Mouse (Mus musculus): ENCODE data around the gene Mark2.
"Not testable (repeated sequence)": the region's sequence is repeated elsewhere in the genome, so short reads cannot be mapped to it uniquely, and the experiment has no call there.

Mark2 gene

GRCm38 (mm10) chr19:7341512-7342397 is at the start of gene Mark2:
Mark2 (minus strand) TSS chr19:7341860.
- in situ Hi-C loops (cut with MboI; ENCODE audit: low pct_unique_long_range_greater_than_20kb in 1 of 2, low sequenced_read_pairs in 2 of 2, unreplicated experiment in 1 of 2): loop anchor here in 1 of 2 experiments (10.0 kb wide), 1 partner anchor 277 kb away; no protein-coding TSS in a partner anchor

- in situ Hi-C loops (cut with MboI; ENCODE audit: low pct_unique_long_range_greater_than_20kb in 1 of 2, low sequenced_read_pairs in 2 of 2, unreplicated experiment in 1 of 2): no loop called here
These were observed 46.8 kb upstream of the Mark2 start for GRCm38 (mm10) chr19:7388488-7388887.

- in situ Hi-C loops (cut with MboI; ENCODE audit: low pct_unique_long_range_greater_than_20kb in 1 of 2, low sequenced_read_pairs in 2 of 2, unreplicated experiment in 1 of 2): no loop called here
These were observed 44.4 kb upstream of the Mark2 start for GRCm38 (mm10) chr19:7386042-7386441.

- in situ Hi-C loops (cut with MboI; ENCODE audit: low pct_unique_long_range_greater_than_20kb in 1 of 2, low sequenced_read_pairs in 2 of 2, unreplicated experiment in 1 of 2): no loop called here
These were observed 41.5 kb upstream of the Mark2 start, which contains the start of gene Spindoc for GRCm38 (mm10) chr19:7382903-7383865. Spindoc (minus strand) TSS chr19:7382994.

GRCm38 (mm10) chr19:7382248-7382902 is 40.7 kb upstream of the Mark2 start:
- in situ Hi-C loops (cut with MboI; ENCODE audit: low pct_unique_long_range_greater_than_20kb in 1 of 2, low sequenced_read_pairs in 2 of 2, unreplicated experiment in 1 of 2): no loop called here

- in situ Hi-C loops (cut with MboI; ENCODE audit: low pct_unique_long_range_greater_than_20kb in 1 of 2, low sequenced_read_pairs in 2 of 2, unreplicated experiment in 1 of 2): no loop called here
These were observed 40.2 kb upstream of the Mark2 start for GRCm38 (mm10) chr19:7381906-7382247.

- in situ Hi-C loops (cut with MboI; ENCODE audit: low pct_unique_long_range_greater_than_20kb in 1 of 2, low sequenced_read_pairs in 2 of 2, unreplicated experiment in 1 of 2): no loop called here
These were observed 36.0 kb upstream of the Mark2 start for GRCm38 (mm10) chr19:7377639-7378038.

GRCm38 (mm10) chr19:7374491-7374890 is 32.8 kb upstream of the Mark2 start:
- in situ Hi-C loops (cut with MboI; ENCODE audit: low pct_unique_long_range_greater_than_20kb in 1 of 2, low sequenced_read_pairs in 2 of 2, unreplicated experiment in 1 of 2): no loop called here

- in situ Hi-C loops (cut with MboI; ENCODE audit: low pct_unique_long_range_greater_than_20kb in 1 of 2, low sequenced_read_pairs in 2 of 2, unreplicated experiment in 1 of 2): not testable (repeated sequence)
These were observed 27.8 kb upstream of the Mark2 start for GRCm38 (mm10) chr19:7369469-7369868.

GRCm38 (mm10) chr19:7353636-7354035 is 12.0 kb upstream of the Mark2 start:
- in situ Hi-C loops (cut with MboI; ENCODE audit: low pct_unique_long_range_greater_than_20kb in 1 of 2, low sequenced_read_pairs in 2 of 2, unreplicated experiment in 1 of 2): no loop called here

GRCm38 (mm10) chr19:7352809-7353495 is 11.3 kb upstream of the Mark2 start:
- in situ Hi-C loops (cut with MboI; ENCODE audit: low pct_unique_long_range_greater_than_20kb in 1 of 2, low sequenced_read_pairs in 2 of 2, unreplicated experiment in 1 of 2): no loop called here

- in situ Hi-C loops (cut with MboI; ENCODE audit: low pct_unique_long_range_greater_than_20kb in 1 of 2, low sequenced_read_pairs in 2 of 2, unreplicated experiment in 1 of 2): loop anchor here in 1 of 2 experiments (5.0 to 10.0 kb wide), 3 partner anchors 67 to 285 kb away; partner anchors contain the start of gene 2700081O15Rik
These were observed 8.3 kb upstream of the Mark2 start for GRCm38 (mm10) chr19:7349993-7350392.

GRCm38 (mm10) chr19:7345235-7345755 is 3.6 kb upstream of the Mark2 start:
- in situ Hi-C loops (cut with MboI; ENCODE audit: low pct_unique_long_range_greater_than_20kb in 1 of 2, low sequenced_read_pairs in 2 of 2, unreplicated experiment in 1 of 2): loop anchor here in 1 of 2 experiments (5.0 to 10.0 kb wide), 3 partner anchors 72 to 280 kb away; partner anchors contain the start of gene 2700081O15Rik

GRCm38 (mm10) chr19:7342646-7343045 is 986 bp upstream of the Mark2 start:
- in situ Hi-C loops (cut with MboI; ENCODE audit: low pct_unique_long_range_greater_than_20kb in 1 of 2, low sequenced_read_pairs in 2 of 2, unreplicated experiment in 1 of 2): loop anchor here in 1 of 2 experiments (10.0 kb wide), 1 partner anchor 278 kb away; no protein-coding TSS in a partner anchor

GRCm38 (mm10) chr19:7340780-7341475 is 732 bp downstream of the Mark2 start:
- in situ Hi-C loops (cut with MboI; ENCODE audit: low pct_unique_long_range_greater_than_20kb in 1 of 2, low sequenced_read_pairs in 2 of 2, unreplicated experiment in 1 of 2): loop anchor here in 1 of 2 experiments (10.0 kb wide), 1 partner anchor 276 kb away; no protein-coding TSS in a partner anchor

GRCm38 (mm10) chr19:7340371-7340779 is 1.3 kb downstream of the Mark2 start:
- in situ Hi-C loops (cut with MboI; ENCODE audit: low pct_unique_long_range_greater_than_20kb in 1 of 2, low sequenced_read_pairs in 2 of 2, unreplicated experiment in 1 of 2): loop anchor here in 1 of 2 experiments (10.0 kb wide), 1 partner anchor 276 kb away; no protein-coding TSS in a partner anchor

- in situ Hi-C loops (cut with MboI; ENCODE audit: low pct_unique_long_range_greater_than_20kb in 1 of 2, low sequenced_read_pairs in 2 of 2, unreplicated experiment in 1 of 2): loop anchor here in 1 of 2 experiments (10.0 kb wide), 1 partner anchor 275 kb away; no protein-coding TSS in a partner anchor
These were observed 1.8 kb downstream of the Mark2 start for GRCm38 (mm10) chr19:7339867-7340266.

All from mouse embryonic stem cell (cell line).